Mouse (Mus musculus): ENCODE measurements around the gene Eif2b2.

DNA sequence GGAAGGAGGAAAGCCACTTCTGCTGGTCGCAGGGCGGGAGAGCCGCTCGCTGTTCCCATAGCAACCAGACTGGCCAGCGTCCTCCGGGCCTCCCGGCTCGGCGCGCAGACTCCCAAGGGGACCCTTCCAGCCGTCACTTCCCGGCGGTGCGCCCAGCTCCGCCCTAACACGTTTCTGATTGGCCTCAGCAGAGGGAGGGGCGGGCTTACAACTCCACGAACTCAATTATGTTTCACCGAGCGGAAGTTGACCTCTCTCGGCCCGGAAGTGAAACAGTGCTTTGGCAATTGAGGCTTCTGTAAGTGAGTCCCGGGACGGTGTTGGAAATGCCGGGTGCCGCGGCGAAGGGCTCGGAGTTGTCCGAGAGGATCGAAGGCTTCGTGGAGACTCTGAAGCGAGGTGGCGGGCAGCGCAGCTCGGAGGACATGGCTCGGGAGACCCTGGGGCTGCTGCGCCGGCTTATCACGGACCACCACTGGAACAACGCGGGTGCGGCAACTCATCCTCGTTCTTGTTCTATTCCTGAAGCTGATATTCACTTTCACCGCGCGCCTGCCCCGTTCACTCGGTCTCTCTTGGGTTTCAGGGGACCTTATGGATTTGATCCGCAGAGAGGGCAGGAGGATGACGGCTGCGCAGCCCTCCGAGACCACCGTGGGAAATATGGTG lies at the start of gene Eif2b2:
- TF ChIP-seq BHLHE40 (IDR thresholded peaks at IDR 0.05; ENCODE audit: low read depth, low read length) (no peak), USF2 (conservative IDR thresholded peaks at IDR 0.05; ENCODE audit: low read depth, low read length) (no peak), CTCF (conservative IDR thresholded peaks at IDR 0.05 in 1 of 2, IDR thresholded peaks at IDR 0.05 in 1 of 2; ENCODE audit: low read depth in 2 of 2, low read length in 2 of 2) (no peak), POLR2A (IDR thresholded peaks at IDR 0.05; ENCODE audit: low read depth, low read length) (peak; percentile 83), SMC3 (IDR thresholded peaks at IDR 0.05; ENCODE audit: low read depth, low read length) (no peak)
